17 mouse cellular contexts compared by ENCODE assay signal in the genomic region with DNA sequence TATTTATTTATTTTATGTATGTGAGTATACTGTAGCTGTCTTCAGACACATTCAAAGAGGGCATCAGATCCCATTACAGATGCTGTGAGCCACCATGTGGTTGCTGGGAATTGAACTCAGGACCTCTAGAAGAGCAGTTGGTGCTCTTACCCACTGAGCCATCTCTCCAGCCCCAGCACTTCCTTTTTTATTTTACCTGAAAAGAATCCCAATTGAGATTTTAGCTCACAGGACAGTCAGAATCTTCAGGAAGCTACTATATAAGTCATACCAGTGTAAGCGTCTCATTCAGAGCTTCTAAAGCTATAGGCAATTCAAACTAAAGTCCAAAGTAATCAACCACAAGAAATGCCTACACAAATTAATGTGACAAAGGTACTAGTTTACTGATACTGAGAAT. TPM values are rescaled to one million over a fixed set of nuclear protein-coding genes. Genes with fewer than 3 reads are reported as not detected.
DNase-seq lines count a peak whose midpoint lies in the region; TF ChIP-seq lines count a peak whose summit lies in the region.
"Had no signal": no experiment of that assay in that cellular context is flagged by ENCODE, and none has a peak within 500 bp of the region (broad histone marks: within the 10 kb centered on the region; RNA-seq: fewer than 3 reads in every experiment).

No protein-coding gene starts in this region.

- TF ChIP-seq RAD21 in MEL (IDR thresholded peaks at IDR 0.05; ENCODE audit: low read depth, low read length), result no peak

- H3K4me1 ChIP-seq in MEL (ENCODE audit: control insufficient read depth in 1 of 2, insufficient read depth in 2 of 2, low read length in 2 of 2), result peaks cover 0 to 3% of the 10 kb centered on the region in 2 experiments; a peak in 1 of 4 replicates

- no peak for TF ChIP-seq EP300 in MEL (IDR thresholded peaks at IDR 0.05; ENCODE audit: low read depth in 1 of 2, low read length in 2 of 2)

- H3K9ac ChIP-seq in MEL (ENCODE audit: control insufficient read depth, low read depth, low read length, poor library complexity, severe bottlenecking), result no peak overlapping the region

- no peak overlapping the region for H3K4me3 ChIP-seq in MEL (ENCODE audit: control insufficient read depth in 1 of 2, insufficient read depth in 1 of 2, low read depth in 2 of 2, low read length in 2 of 2)

- intact Hi-C loops in left cerebral cortex, postnatal 4 days (cut with DNase I), result no loop called here

- TF ChIP-seq POLR2A in MEL (IDR thresholded peaks at IDR 0.05; ENCODE audit: control insufficient read depth in 1 of 2, insufficient read depth in 1 of 2, low read depth in 1 of 2, low read length in 2 of 2, poor library complexity in 1 of 2), result no peak

- H3K9me3 ChIP-seq in MEL (replicated peaks; ENCODE audit: insufficient read depth, low read length), result no peaks in the 10 kb centered on the region
- H3K9me3 ChIP-seq: G1E had no signal

- H3K27me3 ChIP-seq in MEL (ENCODE audit: control insufficient read depth in 1 of 2, insufficient read depth in 2 of 2, low read length in 2 of 2), result no peaks in the 10 kb centered on the region
- H3K27me3 ChIP-seq: CH12.LX, Patski had no signal

- no peak for DNase-seq in MEL (ENCODE audit: low read depth, low spot score)
- no peak for DNase-seq in left cerebral cortex, postnatal 4 days
- DNase-seq: adrenal gland, adult 2 months; adrenal gland, adult 8-10 months; adrenal gland, postnatal 10 days; adrenal gland, postnatal 14 days; adrenal gland, postnatal 25 days; adrenal gland, postnatal 36 days; B cell, adult 2 months; cerebellum, adult 11 months; cerebellum, adult 11-12 months; cerebellum, adult 18-20 months; cerebellum, adult 2 months; cerebellum, adult 8-10 months had no signal

- no peak for TF ChIP-seq CTCF in MEL (IDR thresholded peaks at IDR 0.05 in 2 of 3, conservative IDR thresholded peaks at IDR 0.05 in 1 of 3; ENCODE audit: control insufficient read depth in 1 of 3, insufficient read depth in 1 of 3, low read depth in 2 of 3, low read length in 3 of 3, poor library complexity in 1 of 3, severe bottlenecking in 1 of 3)

- H3K79me2 ChIP-seq in MEL (ENCODE audit: control insufficient read depth, insufficient read depth, low read length, poor library complexity), result no peaks in the 10 kb centered on the region; the same call in 1 of the 2 replicates

- H3K27ac ChIP-seq in MEL (ENCODE audit: control insufficient read depth, low read depth, low read length), result no peak overlapping the region

- H3K36me3 ChIP-seq in MEL (ENCODE audit: control insufficient read depth in 1 of 2, insufficient read depth in 2 of 2, low read length in 2 of 2), result peaks cover 0 to 3% of the 10 kb centered on the region in 2 experiments; a peak in 2 of 4 replicates

TF ChIP-seq in MEL, 35 proteins besides CTCF, POLR2A, EP300 and RAD21:
- TF ChIP-seq USF1 (IDR thresholded peaks at IDR 0.05; ENCODE audit: low read depth, low read length) (no peak), SIN3A (IDR thresholded peaks at IDR 0.05; ENCODE audit: low read length) (no peak), TBP (IDR thresholded peaks at IDR 0.05; ENCODE audit: low read depth, low read length) (peak; percentile 93), ZC3H11A (IDR thresholded peaks at IDR 0.05; ENCODE audit: low read depth, low read length) (no peak), USF2 (IDR thresholded peaks at IDR 0.05; ENCODE audit: borderline replicate concordance in 1 of 2, insufficient read depth in 1 of 2, low read depth in 1 of 2, low read length in 2 of 2) (no peak), MYC (IDR thresholded peaks at IDR 0.05; ENCODE audit: low read depth, low read length) (no peak), SMC3 (IDR thresholded peaks at IDR 0.05; ENCODE audit: low read depth, low read length) (no peak), HCFC1 (IDR thresholded peaks at IDR 0.05; ENCODE audit: low read depth, low read length) (no peak)

RNA-seq across cellular contexts. Expression of a gene that starts 47.5 kb away (rescaled TPM):
- total RNA-seq in MEL (2012; rRNA removed), result 18.2 and 20.0 TPM in 2 replicates
- polyA plus RNA-seq in MEL (2012; ENCODE audit: insufficient read depth in 1 of 2, insufficient read length in 2 of 2, low read depth in 1 of 2, low replicate concordance in 2 of 2, missing spikeins in 1 of 2), result 10 to 100 TPM in 1 of 2 experiments, not detected in 1; 20.0 TPM
- 10 to 100 TPM; 35.3 to 36.2 TPM for total RNA-seq in left cerebral cortex, postnatal 4 days (2021)

RNA-seq across cellular contexts. Expression of a gene that starts 47.6 kb away (rescaled TPM):
- total RNA-seq in MEL (2012; rRNA removed), result 22.4 and 23.5 TPM in 2 replicates
- 10 to 100 TPM in 1 of 2 experiments, not detected in 1; 37.4 TPM for polyA plus RNA-seq in MEL (2012; ENCODE audit: insufficient read depth in 1 of 2, insufficient read length in 2 of 2, low read depth in 1 of 2, low replicate concordance in 2 of 2, missing spikeins in 1 of 2)
- total RNA-seq in left cerebral cortex, postnatal 4 days (2021), result 10 to 100 TPM; 19.7 to 23.7 TPM
